Mouse (Mus musculus): ENCODE data around the gene Adh7. TPM values are rescaled to one million over a fixed set of nuclear protein-coding genes. Genes with fewer than 3 reads are reported as not detected.

Adh7 gene
- polyA plus RNA-seq, 1 experiment from 2014 or later = 0.14 TPM

DNA sequence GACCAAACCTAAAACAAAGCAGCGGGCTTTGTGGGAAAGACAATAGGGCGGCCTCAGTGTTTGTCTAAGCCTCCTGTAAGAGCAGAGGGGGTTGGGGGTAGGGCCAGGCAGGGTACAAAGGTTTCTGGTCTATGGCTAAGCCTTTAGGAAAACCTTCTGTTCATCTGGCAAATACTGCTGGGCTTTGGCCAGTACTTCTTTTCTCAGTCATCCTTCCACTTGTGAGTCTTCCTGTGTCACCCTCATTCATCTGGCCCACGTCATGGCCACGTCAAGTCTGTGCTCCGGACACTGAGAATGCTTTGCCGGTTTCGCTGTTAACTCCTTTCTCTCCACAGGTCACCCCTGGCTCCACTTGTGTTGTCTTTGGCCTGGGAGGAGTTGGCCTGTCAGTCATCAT lies 8.3 kb downstream of the Adh7 start:
- no peaks in the 10 kb centered on the region for H3K27me3 ChIP-seq
- no peak overlapping the region for H3K4me3 ChIP-seq
- no peaks in the 10 kb centered on the region for H3K36me3 ChIP-seq
- H3K27ac ChIP-seq (replicated peaks) = no peak overlapping the region
- no peaks in the 10 kb centered on the region for H3K9me3 ChIP-seq
- H3K4me2 ChIP-seq = no peak overlapping the region
- no peak for ATAC-seq (ENCODE audit: low read depth)
- H3K9ac ChIP-seq = no peak overlapping the region
- no peaks in the 10 kb centered on the region; the same call in 1 of the 2 replicates for H3K4me1 ChIP-seq (replicated peaks)
- WGBS = 42% methylated on average over 7 of the region's 7 CpGs

GRCm38 (mm10) chr3:138226476-138226875 lies 8.9 kb downstream of the Adh7 start:
- H3K36me3 ChIP-seq = no peaks in the 10 kb centered on the region
- H3K27ac ChIP-seq (replicated peaks) = no peak overlapping the region
- H3K4me2 ChIP-seq = no peak overlapping the region
- no peak overlapping the region for H3K9ac ChIP-seq
- H3K27me3 ChIP-seq = no peaks in the 10 kb centered on the region
- 96% methylated on average over 6 of the region's 6 CpGs for WGBS
- no peaks in the 10 kb centered on the region for H3K9me3 ChIP-seq
- H3K4me1 ChIP-seq (replicated peaks) = no peaks in the 10 kb centered on the region; the same call in 1 of the 2 replicates
- no peak for ATAC-seq (ENCODE audit: low read depth)
- H3K4me3 ChIP-seq = no peak overlapping the region

DNA sequence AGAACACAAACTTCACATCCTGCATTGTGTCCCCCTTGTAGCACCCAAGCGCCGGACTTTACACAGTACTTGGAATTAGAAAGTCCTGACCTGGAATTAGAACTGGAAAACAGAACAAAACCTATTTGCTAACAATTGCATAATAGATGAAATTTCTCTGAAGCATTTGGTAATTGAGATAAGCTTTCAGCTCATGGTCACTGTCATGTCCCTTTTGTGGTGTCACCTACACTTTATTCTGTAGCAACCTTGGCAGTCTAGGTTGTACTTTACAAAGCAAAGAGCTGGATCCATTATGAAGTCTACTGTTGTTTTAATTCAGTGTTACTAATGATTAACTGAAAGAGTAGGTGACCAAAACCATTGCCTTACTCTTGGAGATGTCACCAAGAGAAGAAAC lies 9.5 kb downstream of the Adh7 start:
- no peak for ATAC-seq (ENCODE audit: low read depth)
- Histone ChIP-seq H3K27me3 (no peaks in the 10 kb centered on the region), H3K27ac (replicated peaks) (no peak overlapping the region), H3K36me3 (no peaks in the 10 kb centered on the region), H3K9ac (no peak overlapping the region), H3K4me3 (no peak overlapping the region), H3K4me1 (replicated peaks) (no peaks in the 10 kb centered on the region; the same call in 1 of the 2 replicates), H3K9me3 (no peaks in the 10 kb centered on the region), H3K4me2 (no peak overlapping the region)
- 96% methylated on average over 2 of the region's 2 CpGs for WGBS

- H3K36me3 ChIP-seq = no peaks in the 10 kb centered on the region
- no peak for ATAC-seq (ENCODE audit: low read depth)
- H3K27me3 ChIP-seq = no peaks in the 10 kb centered on the region
- no peak overlapping the region for H3K4me2 ChIP-seq
- WGBS = 93% methylated on average over 8 of the region's 8 CpGs
- no peak overlapping the region for H3K9ac ChIP-seq
- no peak overlapping the region for H3K27ac ChIP-seq (replicated peaks)
- no peaks in the 10 kb centered on the region for H3K9me3 ChIP-seq
- H3K4me1 ChIP-seq (replicated peaks) = no peaks in the 10 kb centered on the region; the same call in 1 of the 2 replicates
- no peak overlapping the region for H3K4me3 ChIP-seq
These were observed 10.2 kb downstream of the Adh7 start for GRCm38 (mm10) chr3:138227782-138228181.

- Histone ChIP-seq H3K4me2 (no peak overlapping the region), H3K4me3 (no peak overlapping the region), H3K4me1 (replicated peaks) (no peaks in the 10 kb centered on the region; the same call in 1 of the 2 replicates), H3K27me3 (no peaks in the 10 kb centered on the region), H3K9ac (no peak overlapping the region), H3K27ac (replicated peaks) (no peak overlapping the region), H3K9me3 (no peaks in the 10 kb centered on the region), H3K36me3 (no peaks in the 10 kb centered on the region)
- no peak for ATAC-seq (ENCODE audit: low read depth)
- WGBS = 80% methylated on average over 1 of the region's 1 CpGs
These were observed 11.9 kb downstream of the Adh7 start for GRCm38 (mm10) chr3:138229448-138229847.

DNA sequence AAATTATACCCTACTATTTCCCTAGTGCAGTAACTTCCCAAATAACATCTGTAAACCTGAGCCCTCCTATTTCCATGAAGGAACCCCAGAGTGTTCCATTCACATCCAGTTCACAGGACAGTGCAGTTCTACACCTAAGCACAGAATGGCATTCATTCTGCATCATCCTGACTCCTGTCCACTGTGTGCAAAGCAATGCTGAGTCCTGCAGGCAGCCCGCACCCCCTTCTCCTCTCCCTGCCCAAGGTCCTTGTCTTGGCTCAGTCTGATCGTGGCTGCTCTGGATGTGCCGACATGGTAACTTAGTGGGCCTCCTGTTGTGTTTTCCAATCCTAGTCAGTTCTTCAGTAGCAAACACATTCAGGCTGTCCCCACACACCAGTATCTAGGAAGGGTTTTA lies 12.7 kb downstream of the Adh7 start:
- no peak overlapping the region for H3K27ac ChIP-seq (replicated peaks)
- no peaks in the 10 kb centered on the region for H3K36me3 ChIP-seq
- H3K4me1 ChIP-seq (replicated peaks) = no peaks in the 10 kb centered on the region; the same call in 1 of the 2 replicates
- H3K4me2 ChIP-seq = no peak overlapping the region
- H3K9ac ChIP-seq = no peak overlapping the region
- no peak overlapping the region for H3K4me3 ChIP-seq
- 83% methylated on average over 3 of the region's 3 CpGs for WGBS
- H3K9me3 ChIP-seq = no peaks in the 10 kb centered on the region
- no peaks in the 10 kb centered on the region for H3K27me3 ChIP-seq
- ATAC-seq (ENCODE audit: low read depth) = no peak

- no peak for ATAC-seq (ENCODE audit: low read depth)
- Histone ChIP-seq H3K27me3 (no peaks in the 10 kb centered on the region), H3K9ac (no peak overlapping the region), H3K9me3 (no peaks in the 10 kb centered on the region), H3K4me3 (no peak overlapping the region), H3K4me1 (replicated peaks) (no peaks in the 10 kb centered on the region), H3K36me3 (no peaks in the 10 kb centered on the region), H3K27ac (replicated peaks) (no peak overlapping the region), H3K4me2 (no peak overlapping the region)
- 82% methylated on average over 2 of the region's 2 CpGs for WGBS
These were observed 14.0 kb downstream of the Adh7 start for GRCm38 (mm10) chr3:138231531-138231930.

DNA sequence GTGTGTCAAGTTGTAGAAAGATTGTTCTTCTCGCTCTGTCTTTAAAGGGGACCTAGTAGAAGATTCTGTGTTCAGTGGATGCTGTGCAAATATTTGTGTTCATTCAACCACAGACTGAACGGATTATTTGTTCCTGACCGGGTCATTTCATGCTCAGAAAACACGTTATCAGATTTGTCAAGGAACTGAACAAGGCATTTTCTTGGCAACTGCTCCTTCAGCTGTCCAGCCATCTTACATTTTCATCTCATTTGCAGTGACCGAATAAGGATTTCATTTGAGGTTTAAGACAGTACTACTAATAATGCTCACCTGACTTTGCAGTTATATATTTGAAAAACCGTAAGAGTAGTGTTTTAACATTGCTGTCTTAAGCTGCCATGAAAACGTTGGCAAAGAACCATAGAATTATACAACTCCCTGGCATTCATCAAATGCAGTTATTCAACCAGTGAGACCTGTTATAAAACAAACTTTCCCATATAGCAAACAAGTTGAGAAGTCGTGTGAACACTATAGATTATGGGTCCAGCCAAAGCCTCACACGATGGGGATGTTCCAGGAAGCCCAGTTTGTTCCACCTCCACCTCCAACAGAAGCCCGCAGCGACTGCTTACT lies 19.1 kb downstream of the Adh7 start:
- H3K36me3 ChIP-seq = no peaks in the 10 kb centered on the region
- ATAC-seq (ENCODE audit: low read depth) = no peak
- H3K4me1 ChIP-seq (replicated peaks) = no peaks in the 10 kb centered on the region
- 83% methylated on average over 11 of the region's 11 CpGs for WGBS
- no peak overlapping the region for H3K4me3 ChIP-seq
- no peaks in the 10 kb centered on the region for H3K9me3 ChIP-seq
- H3K27ac ChIP-seq (replicated peaks) = no peak overlapping the region
- H3K9ac ChIP-seq = no peak overlapping the region
- no peaks in the 10 kb centered on the region for H3K27me3 ChIP-seq
- no peak overlapping the region for H3K4me2 ChIP-seq

- no peak for ATAC-seq (ENCODE audit: low read depth)
- H3K4me3 ChIP-seq = no peak overlapping the region
- H3K4me2 ChIP-seq = no peak overlapping the region
- no peak overlapping the region for H3K27ac ChIP-seq (replicated peaks)
- WGBS = 88% methylated on average over 10 of the region's 10 CpGs
- H3K36me3 ChIP-seq = no peaks in the 10 kb centered on the region
- H3K9me3 ChIP-seq = no peaks in the 10 kb centered on the region
- H3K27me3 ChIP-seq = no peaks in the 10 kb centered on the region
- H3K4me1 ChIP-seq (replicated peaks) = 0 out of 2 replicates have a peak, but pooled peaks cover 9% of the 10 kb centered on the region
- no peak overlapping the region for H3K9ac ChIP-seq
These were observed 20.5 kb downstream of the Adh7 start for GRCm38 (mm10) chr3:138238046-138238445.

- WGBS = 91% methylated on average over 6 of the region's 6 CpGs
- Histone ChIP-seq H3K9me3 (no peaks in the 10 kb centered on the region), H3K36me3 (no peaks in the 10 kb centered on the region), H3K4me1 (replicated peaks) (0 out of 2 replicates have a peak, but pooled peaks cover 9% of the 10 kb centered on the region), H3K27me3 (no peaks in the 10 kb centered on the region), H3K27ac (replicated peaks) (no peak overlapping the region), H3K9ac (no peak overlapping the region), H3K4me3 (no peak overlapping the region), H3K4me2 (no peak overlapping the region)
- ATAC-seq (ENCODE audit: low read depth) = no peak
These were observed 21.9 kb downstream of the Adh7 start for GRCm38 (mm10) chr3:138239461-138239860.

DNA sequence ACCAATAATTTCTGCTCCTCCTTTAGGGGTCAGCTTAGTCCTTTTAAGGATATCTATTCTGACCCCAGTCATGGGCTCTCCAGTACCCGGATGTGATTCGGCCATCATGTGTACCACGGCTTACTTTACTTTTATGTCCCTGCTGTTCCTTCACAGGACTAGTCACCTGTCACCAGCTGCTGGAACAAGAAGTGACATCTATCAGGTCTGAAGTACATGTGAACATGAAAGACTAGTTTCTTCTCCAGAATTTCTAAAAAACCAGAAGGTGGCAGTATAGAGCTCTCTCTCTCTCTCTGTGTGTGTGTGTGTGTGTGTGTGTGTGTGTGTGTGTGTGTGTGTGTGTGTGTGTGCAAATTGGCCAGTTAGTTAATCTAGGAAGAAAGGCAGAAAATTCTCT lies 22.9 kb downstream of the Adh7 start:
- H3K27me3 ChIP-seq = no peaks in the 10 kb centered on the region

GRCm38 (mm10) chr3:138240942-138241341 lies 23.4 kb downstream of the Adh7 start:
- Histone ChIP-seq H3K27me3 (no peaks in the 10 kb centered on the region), H3K9me3 (no peaks in the 10 kb centered on the region), H3K4me2 (no peak overlapping the region), H3K4me3 (no peak overlapping the region), H3K4me1 (replicated peaks) (0 out of 2 replicates have a peak, but pooled peaks cover 9% of the 10 kb centered on the region), H3K9ac (no peak overlapping the region), H3K36me3 (no peaks in the 10 kb centered on the region), H3K27ac (replicated peaks) (no peak overlapping the region)
- WGBS = 56% methylated on average over 5 of the region's 5 CpGs
- ATAC-seq (ENCODE audit: low read depth) = no peak

More for the DNA sequence above, 22.9 kb downstream of the Adh7 start:
- Histone ChIP-seq H3K4me2 (no peak overlapping the region), H3K9ac (no peak overlapping the region), H3K36me3 (no peaks in the 10 kb centered on the region), H3K4me1 (replicated peaks) (0 out of 2 replicates have a peak, but pooled peaks cover 9% of the 10 kb centered on the region), H3K4me3 (no peak overlapping the region), H3K27ac (replicated peaks) (no peak overlapping the region), H3K9me3 (no peaks in the 10 kb centered on the region)
- ATAC-seq (ENCODE audit: low read depth) = no peak
- 95% methylated on average over 3 of the region's 3 CpGs for WGBS

DNA sequence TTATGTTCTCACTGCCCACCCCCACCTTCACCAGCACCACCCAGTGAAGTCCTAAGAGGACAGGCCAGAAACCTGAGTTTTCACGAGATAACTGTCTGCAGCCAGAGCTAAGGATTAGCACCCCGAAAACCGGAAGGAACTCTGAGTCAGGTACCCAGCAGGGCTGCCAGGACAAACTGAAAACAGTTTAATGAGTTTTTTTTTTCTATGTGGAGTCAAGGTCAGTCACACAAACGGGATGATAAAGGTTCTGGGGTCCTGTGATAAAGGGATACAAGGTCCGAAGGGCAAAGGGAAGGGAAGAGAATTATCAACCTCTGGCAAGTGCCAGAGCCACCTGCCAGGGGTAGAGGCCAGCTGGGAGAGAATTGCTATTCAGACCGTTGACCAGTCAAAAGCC lies 23.8 kb downstream of the Adh7 start:
- H3K4me2 ChIP-seq = no peak overlapping the region
- H3K27ac ChIP-seq (replicated peaks) = no peak overlapping the region
- 70% methylated on average over 6 of the region's 6 CpGs for WGBS
- no peaks in the 10 kb centered on the region for H3K27me3 ChIP-seq
- no peaks in the 10 kb centered on the region for H3K36me3 ChIP-seq
- 0 out of 2 replicates have a peak, but pooled peaks cover 9% of the 10 kb centered on the region for H3K4me1 ChIP-seq (replicated peaks)
- H3K4me3 ChIP-seq = no peak overlapping the region
- H3K9me3 ChIP-seq = no peaks in the 10 kb centered on the region
- no peak for ATAC-seq (ENCODE audit: low read depth)
- H3K9ac ChIP-seq = no peak overlapping the region
